Mouse (Mus musculus): ENCODE results near the gene Cmip.

- TF ChIP-seq CTCF (IDR thresholded peaks at IDR 0.05; ENCODE audit: low read depth) (no peak), EP300 (IDR thresholded peaks at IDR 0.05; ENCODE audit: low read depth) (no peak)
These were observed 64.4 kb downstream of the Cmip start for GRCm38 (mm10) chr8:117321232-117321631.

Measured in liver, postnatal 0 days (tissue).